Mouse (Mus musculus) forebrain, embryonic 16.5 days (tissue): ENCODE results near the gene Slk. TPM values are rescaled to one million over a fixed set of nuclear protein-coding genes. Genes with fewer than 3 reads are reported as not detected.

Experiments
- polyA plus RNA-seq: library from polyadenylated mRNA; unstranded; fragments of >200 nt; fragmentation: Nextera tagmentation; extraction: Ambion mirVana; gene quantifications from 2 replicates; pipeline ENCODE4 v1.2.1, GENCODE M21; 2015

The Slk gene
- polyA plus RNA-seq, 1 experiment from 2014 or later = 7.8 TPM

Other genes starting within 250 kb of the Slk start
- gene Sh3pxd2a, start 115.3 kb upstream of the Slk start, polyA plus RNA-seq = 2.1 and 2.2 TPM in 2 replicates
- 30.0 and 34.0 TPM in 2 replicates for gene Stn1, start 42.2 kb upstream of the Slk start, polyA plus RNA-seq
- gene Col17a1, start 112.4 kb downstream of the Slk start, polyA plus RNA-seq = 0.04 and 0.11 TPM in 2 replicates
- 180 and 202 TPM in 2 replicates for gene Sfr1, start 152.0 kb downstream of the Slk start, polyA plus RNA-seq